Mouse (Mus musculus) ES-E14 (cell line): ENCODE results near the gene Colgalt1.

ENCODE experiments used
- ZC3H11A ChIP-seq: IDR thresholded peaks from 2 replicates; pipeline ENCODE4 v1.6.1; 2012; ENCODE audit warnings: low read depth, mild to moderate bottlenecking, inconsistent platforms, low read length, borderline replicate concordance
- ZNF384 ChIP-seq: IDR thresholded peaks from 2 replicates; pipeline ENCODE4 v1.6.1; 2012; ENCODE audit warnings: low read depth, low read length, inconsistent platforms

- TF ChIP-seq ZNF384, result no peak
- no peak for TF ChIP-seq ZC3H11A
Measured at GRCm38 (mm10) chr8:71601939-71602665, 8.7 kb upstream of the Colgalt1 start.
